Mouse (Mus musculus) testis, adult 2 months (tissue): ENCODE data around the gene Cdh15.

ENCODE experiments used
- CTCF ChIP-seq: fragments of 200-500 bp; IDR thresholded peaks from 2 replicates; pipeline ENCODE4 v1.5.1; 2012; ENCODE audit warnings: low read depth, mild to moderate bottlenecking, inconsistent platforms, low read length, moderate library complexity; ENCODE audit not compliant: control insufficient read depth, insufficient read depth, insufficient replicate concordance
- POLR2A ChIP-seq: fragments of 200-500 bp; IDR thresholded peaks from 2 replicates; pipeline ENCODE4 v1.6.1; 2012; ENCODE audit warnings: low read depth, mild to moderate bottlenecking, inconsistent platforms, low read length, moderate library complexity; ENCODE audit not compliant: control insufficient read depth

DNA sequence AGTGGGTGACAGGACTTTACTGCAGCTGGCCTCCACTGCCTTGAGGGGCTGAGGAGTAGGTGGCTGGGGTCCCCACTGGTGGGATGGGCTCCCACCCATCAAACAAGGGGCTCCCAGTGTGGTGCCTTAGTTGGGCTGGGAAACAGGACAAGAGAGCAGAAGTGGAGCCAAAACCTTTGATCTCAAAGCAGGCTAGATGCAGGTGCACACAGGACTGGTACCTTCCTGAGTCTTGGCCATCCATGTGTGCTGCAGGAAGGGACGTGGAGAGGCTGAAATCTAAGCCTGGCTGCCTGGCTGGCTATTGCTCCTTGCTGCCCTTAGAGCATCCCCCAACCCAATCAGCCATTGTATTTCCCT, 4.8 kb downstream of the Cdh15 start:
- TF ChIP-seq CTCF (no peak), POLR2A (no peak)
